Mouse (Mus musculus) neural tube, postnatal 0 days (tissue): Measurements from ENCODE around the gene Ranbp6. TPM values are rescaled to one million over a fixed set of nuclear protein-coding genes. Genes with fewer than 3 reads are reported as not detected.

ENCODE experiments used
- polyA plus RNA-seq: library from polyadenylated mRNA; unstranded; fragments of >200 nt; fragmentation: Nextera tagmentation; extraction: Ambion mirVana; gene quantifications from 2 replicates; pipeline ENCODE4 v1.2.1, GENCODE M21; 2015

The Ranbp6 gene
- 32.7 and 34.0 TPM in 2 replicates for polyA plus RNA-seq

GRCm38 (mm10) chr19:29812581-29813460, at the start of gene Ranbp6:
Gene Ranbp6, minus strand, starts transcription at chr19:29812974.

GRCm38 (mm10) chr19:29805917-29806785, 6.6 kb downstream of the Ranbp6 start, which contains the start of gene 9930021J03Rik:
Gene 9930021J03Rik, minus strand, starts transcription at chr19:29805989.

Other genes starting within 250 kb of the Ranbp6 start
- 11.6 and 11.9 TPM in 2 replicates for gene Ermp1, start 164.6 kb downstream of the Ranbp6 start, polyA plus RNA-seq
- gene Mlana, start 115.2 kb downstream of the Ranbp6 start, polyA plus RNA-seq = not detected in 2 replicates
- 6.0 and 6.2 TPM in 2 replicates for gene 9930021J03Rik, start 7.0 kb downstream of the Ranbp6 start, polyA plus RNA-seq
- gene Il33, start 112.1 kb upstream of the Ranbp6 start, polyA plus RNA-seq = 12.0 and 14.7 TPM in 2 replicates
- gene Trpd52l3, start 190.8 kb upstream of the Ranbp6 start, polyA plus RNA-seq = not detected in 2 replicates
- gene Uhrf2, start 217.5 kb upstream of the Ranbp6 start, polyA plus RNA-seq = 25.1 and 26.1 TPM in 2 replicates